Mouse (Mus musculus): ENCODE measurements around the gene Mrpl21. TPM values are rescaled to one million over a fixed set of nuclear protein-coding genes. Genes with fewer than 3 reads are reported as not detected.

Mrpl21 gene
- polyA plus RNA-seq, 1 experiment from 2014 or later: 148 TPM

- peaks cover 26% of the 10 kb centered on the region for H3K4me1 ChIP-seq
- 0 out of 2 replicates have a peak, but pooled peaks cover 2% of the 10 kb centered on the region for H3K9me3 ChIP-seq
- H3K27me3 ChIP-seq (replicated peaks; ENCODE audit: low read depth, poor library complexity, severe bottlenecking): peaks cover 55% of the 10 kb centered on the region
- no peak for DNase-seq (ENCODE audit: low spot score)
- H3K4me3 ChIP-seq: no peak overlapping the region
- 91% methylated on average over 2 of the region's 2 CpGs for WGBS
- H3K27ac ChIP-seq (replicated peaks): no peak overlapping the region
- H3K36me3 ChIP-seq (replicated peaks): no peaks in the 10 kb centered on the region
These were observed 36.6 kb downstream of the Mrpl21 start for GRCm38 (mm10) chr19:3319341-3319740.

- whole genome bisulfite sequencing: 85% methylated on average over 7 of the region's 7 CpGs
- Histone ChIP-seq H3K4me1 (peaks cover 33% of the 10 kb centered on the region), H3K27ac (replicated peaks) (no peak overlapping the region), H3K27me3 (replicated peaks; ENCODE audit: low read depth, poor library complexity, severe bottlenecking) (peaks cover 63% of the 10 kb centered on the region), H3K4me3 (no peak overlapping the region), H3K9me3 (0 out of 2 replicates have a peak, but pooled peaks cover 2% of the 10 kb centered on the region), H3K36me3 (replicated peaks) (no peaks in the 10 kb centered on the region)
- no peak for DNase-seq (ENCODE audit: low spot score)
These were observed 37.4 kb downstream of the Mrpl21 start for GRCm38 (mm10) chr19:3320086-3320485.

GRCm38 (mm10) chr19:3320801-3321200 is 38.1 kb downstream of the Mrpl21 start:
- no peak overlapping the region for H3K27ac ChIP-seq (replicated peaks)
- WGBS: 81% methylated on average over 3 of the region's 3 CpGs
- H3K27me3 ChIP-seq (replicated peaks; ENCODE audit: low read depth, poor library complexity, severe bottlenecking): peaks cover 63% of the 10 kb centered on the region
- DNase-seq (ENCODE audit: low spot score): no peak
- no peaks in the 10 kb centered on the region for H3K36me3 ChIP-seq (replicated peaks)
- H3K4me3 ChIP-seq: no peak overlapping the region
- H3K9me3 ChIP-seq: 0 out of 2 replicates have a peak, but pooled peaks cover 2% of the 10 kb centered on the region
- peaks cover 36% of the 10 kb centered on the region for H3K4me1 ChIP-seq

- DNase-seq (ENCODE audit: low spot score): peak; percentile 32
- no peak overlapping the region for H3K27ac ChIP-seq (replicated peaks)
- 5% methylated on average over 11 of the region's 11 CpGs for WGBS
- peaks cover 70% of the 10 kb centered on the region for H3K27me3 ChIP-seq (replicated peaks; ENCODE audit: low read depth, poor library complexity, severe bottlenecking)
- H3K4me3 ChIP-seq: peak overlapping the region; percentile 61; the same call in 1 of the 2 replicates
- no peaks in the 10 kb centered on the region for H3K36me3 ChIP-seq (replicated peaks)
- 0 out of 2 replicates have a peak, but pooled peaks cover 2% of the 10 kb centered on the region for H3K9me3 ChIP-seq
- peaks cover 44% of the 10 kb centered on the region for H3K4me1 ChIP-seq
These were observed 38.9 kb downstream of the Mrpl21 start for GRCm38 (mm10) chr19:3321617-3322016.

- H3K27ac ChIP-seq (replicated peaks): peak within 1 kb of the TSS; percentile 7; the same call in 1 of the 2 replicates
- peaks cover 74% of the 10 kb centered on the region for H3K27me3 ChIP-seq (replicated peaks; ENCODE audit: low read depth, poor library complexity, severe bottlenecking)
- 0 out of 2 replicates have a peak, but pooled peaks cover 2% of the 10 kb centered on the region for H3K9me3 ChIP-seq
- peaks cover 44% of the 10 kb centered on the region for H3K4me1 ChIP-seq
- peak within 1 kb of the TSS; percentile 61 for H3K4me3 ChIP-seq
- H3K36me3 ChIP-seq (replicated peaks): no peaks in the 10 kb centered on the region
- WGBS: 4% methylated on average over 26 of the region's 26 CpGs
- DNase-seq (ENCODE audit: low spot score): peak; percentile 62
These were observed 39.7 kb downstream of the Mrpl21 start, which contains the start of gene Cpt1a for GRCm38 (mm10) chr19:3322261-3322969. Cpt1a (plus strand) TSS chr19:3322334.

- Histone ChIP-seq H3K36me3 (replicated peaks) (no peaks in the 10 kb centered on the region), H3K4me1 (peaks cover 44% of the 10 kb centered on the region), H3K27me3 (replicated peaks; ENCODE audit: low read depth, poor library complexity, severe bottlenecking) (peaks cover 80% of the 10 kb centered on the region), H3K4me3 (peak overlapping the region; percentile 61), H3K27ac (replicated peaks) (peak overlapping the region; percentile 7; the same call in 1 of the 2 replicates), H3K9me3 (no peaks in the 10 kb centered on the region)
- peak; percentile 89 for DNase-seq (ENCODE audit: low spot score)
- WGBS: 2% methylated on average over 47 of the region's 47 CpGs
These were observed 40.5 kb downstream of the Mrpl21 start for GRCm38 (mm10) chr19:3323201-3323621.

- Histone ChIP-seq H3K27ac (replicated peaks) (peak overlapping the region; percentile 7; the same call in 1 of the 2 replicates), H3K4me3 (peak overlapping the region; percentile 61), H3K27me3 (replicated peaks; ENCODE audit: low read depth, poor library complexity, severe bottlenecking) (peaks cover 81% of the 10 kb centered on the region), H3K9me3 (no peaks in the 10 kb centered on the region), H3K36me3 (replicated peaks) (no peaks in the 10 kb centered on the region), H3K4me1 (peaks cover 44% of the 10 kb centered on the region)
- peak; percentile 52 for DNase-seq (ENCODE audit: low spot score)
- under 1% methylated on average over 34 of the region's 34 CpGs for WGBS
These were observed 41.1 kb downstream of the Mrpl21 start for GRCm38 (mm10) chr19:3323753-3324270.

- 4% methylated on average over 17 of the region's 17 CpGs for WGBS
- DNase-seq (ENCODE audit: low spot score): peak; percentile 45
- Histone ChIP-seq H3K4me3 (peak overlapping the region; percentile 61), H3K27me3 (replicated peaks; ENCODE audit: low read depth, poor library complexity, severe bottlenecking) (peaks cover 82% of the 10 kb centered on the region), H3K9me3 (no peaks in the 10 kb centered on the region), H3K36me3 (replicated peaks) (no peaks in the 10 kb centered on the region), H3K27ac (replicated peaks) (no peak overlapping the region; the same call in 1 of the 2 replicates), H3K4me1 (peaks cover 44% of the 10 kb centered on the region)
These were observed 41.6 kb downstream of the Mrpl21 start for GRCm38 (mm10) chr19:3324271-3324811.

GRCm38 (mm10) chr19:3324931-3325711 is 42.4 kb downstream of the Mrpl21 start:
- no peaks in the 10 kb centered on the region for H3K36me3 ChIP-seq (replicated peaks)
- no peaks in the 10 kb centered on the region for H3K9me3 ChIP-seq
- H3K27me3 ChIP-seq (replicated peaks; ENCODE audit: low read depth, poor library complexity, severe bottlenecking): peaks cover 74% of the 10 kb centered on the region
- under 1% methylated on average over 59 of the region's 59 CpGs for WGBS
- H3K27ac ChIP-seq (replicated peaks): peak overlapping the region; percentile 85
- peak overlapping the region; percentile 61 for H3K4me3 ChIP-seq
- H3K4me1 ChIP-seq: peaks cover 44% of the 10 kb centered on the region
- peak; percentile 93 for DNase-seq (ENCODE audit: low spot score)

GRCm38 (mm10) chr19:3325771-3326478 is 43.2 kb downstream of the Mrpl21 start:
- peak; percentile 16 for DNase-seq (ENCODE audit: low spot score)
- Histone ChIP-seq H3K4me1 (peaks cover 44% of the 10 kb centered on the region), H3K27me3 (replicated peaks; ENCODE audit: low read depth, poor library complexity, severe bottlenecking) (peaks cover 66% of the 10 kb centered on the region), H3K36me3 (replicated peaks) (no peaks in the 10 kb centered on the region), H3K9me3 (no peaks in the 10 kb centered on the region), H3K4me3 (peak overlapping the region; percentile 61), H3K27ac (replicated peaks) (peak overlapping the region; percentile 85)
- WGBS: 40% methylated on average over 15 of the region's 15 CpGs

- Histone ChIP-seq H3K27me3 (replicated peaks; ENCODE audit: low read depth, poor library complexity, severe bottlenecking) (peaks cover 60% of the 10 kb centered on the region), H3K27ac (replicated peaks) (no peak overlapping the region), H3K4me1 (peaks cover 40% of the 10 kb centered on the region), H3K4me3 (peak overlapping the region; percentile 61; the same call in 1 of the 2 replicates), H3K9me3 (no peaks in the 10 kb centered on the region), H3K36me3 (replicated peaks) (no peaks in the 10 kb centered on the region)
- WGBS: 84% methylated on average over 12 of the region's 12 CpGs
- DNase-seq (ENCODE audit: low spot score): no peak
These were observed 43.9 kb downstream of the Mrpl21 start for GRCm38 (mm10) chr19:3326479-3327047.

Data from embryonic facial prominence, embryonic 10.5 days (tissue).